Mouse (Mus musculus) ES-Bruce4 (cell line): ENCODE results near the gene Auts2. TPM values are rescaled to one million over a fixed set of nuclear protein-coding genes. Genes with fewer than 3 reads are reported as not detected.

Experiments used
- H3K27ac ChIP-seq: 2 replicates; pipeline ENCODE4 v1.5.1; 2012; ENCODE audit warnings: low read length, inconsistent platforms; ENCODE audit not compliant: insufficient read depth
- H3K27me3 ChIP-seq: 2 replicates; pipeline ENCODE4 v1.6.1; 2012; ENCODE audit warnings: mild to moderate bottlenecking, low read length, inconsistent platforms; ENCODE audit not compliant: control insufficient read depth, poor library complexity, insufficient read depth, severe bottlenecking
- H3K36me3 ChIP-seq: 2 replicates; pipeline ENCODE4 v1.6.1; 2012; ENCODE audit warnings: inconsistent platforms, mild to moderate bottlenecking, low read length, moderate library complexity; ENCODE audit not compliant: control insufficient read depth, poor library complexity, insufficient read depth, severe bottlenecking
- H3K4me1 ChIP-seq: one replicate; pipeline ENCODE4 v1.8.1; 2011; ENCODE audit warnings: low read length; ENCODE audit not compliant: control insufficient read depth, insufficient read depth
- H3K4me3 ChIP-seq: 2 replicates; pipeline ENCODE4 v1.5.1; 2011; ENCODE audit warnings: low read depth, mild to moderate bottlenecking, low read length
- H3K9ac ChIP-seq: 2 replicates; pipeline ENCODE4 v1.6.1; 2012; ENCODE audit warnings: low read depth, mild to moderate bottlenecking, inconsistent platforms; ENCODE audit not compliant: poor library complexity, severe bottlenecking
- H3K9me3 ChIP-seq: replicated peaks from 2 replicates; pipeline ENCODE4 v1.6.1; 2012; ENCODE audit warnings: mild to moderate bottlenecking, low read length, inconsistent platforms; ENCODE audit not compliant: control insufficient read depth, poor library complexity, insufficient read depth, severe bottlenecking
- CTCF ChIP-seq: IDR thresholded peaks from one replicate; pipeline ENCODE4 v1.8.1; 2011; ENCODE audit warnings: low read depth, low read length
- EP300 ChIP-seq: IDR thresholded peaks from 2 replicates; pipeline ENCODE4 v1.6.1; 2011; ENCODE audit warnings: low read depth, low read length; ENCODE audit not compliant: insufficient read depth
- POLR2A ChIP-seq: IDR thresholded peaks from one replicate; pipeline ENCODE4 v1.8.1; 2011; ENCODE audit warnings: low read length; ENCODE audit not compliant: insufficient read depth
- polyA plus RNA-seq: library from polyadenylated mRNA; stranded (reverse); fragments of >200 nt; gene quantifications from 2 replicates; pipeline ENCODE4 v1.2.4, GENCODE M21; 2011; ENCODE audit warnings: low read depth; ENCODE audit not compliant: missing spikeins, insufficient read depth, insufficient read length

Auts2 gene
- polyA plus RNA-seq, 1 experiment: 23.4 TPM

DNA sequence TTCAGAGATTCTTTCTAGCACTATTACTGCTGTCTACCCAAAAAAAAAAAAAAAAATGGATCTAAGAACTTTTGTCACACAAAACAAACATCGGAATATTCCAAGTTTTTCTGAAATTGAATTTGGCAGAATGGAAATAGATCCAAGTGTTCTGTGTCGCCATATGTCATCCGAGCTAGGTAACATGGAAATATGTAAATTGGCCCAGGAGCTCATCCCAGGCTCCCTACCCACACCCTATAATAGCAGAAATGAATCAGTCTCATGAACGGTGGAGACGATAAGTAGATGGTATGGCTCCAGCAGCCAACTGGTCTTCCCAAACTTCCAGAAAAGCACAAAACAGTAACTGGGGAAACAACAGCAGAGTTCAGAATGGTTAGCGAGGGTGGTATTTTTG is 577.6 kb downstream of the Auts2 start:
- no peak overlapping the region for H3K27ac ChIP-seq
- H3K9me3 ChIP-seq: no peaks in the 10 kb centered on the region
- H3K36me3 ChIP-seq: no peaks in the 10 kb centered on the region
- TF ChIP-seq CTCF: no peak
- no peak for TF ChIP-seq EP300
- TF ChIP-seq POLR2A: no peak
- H3K4me3 ChIP-seq: no peak overlapping the region
- no peaks in the 10 kb centered on the region for H3K27me3 ChIP-seq
- H3K9ac ChIP-seq: no peak overlapping the region
- no peaks in the 10 kb centered on the region for H3K4me1 ChIP-seq

DNA sequence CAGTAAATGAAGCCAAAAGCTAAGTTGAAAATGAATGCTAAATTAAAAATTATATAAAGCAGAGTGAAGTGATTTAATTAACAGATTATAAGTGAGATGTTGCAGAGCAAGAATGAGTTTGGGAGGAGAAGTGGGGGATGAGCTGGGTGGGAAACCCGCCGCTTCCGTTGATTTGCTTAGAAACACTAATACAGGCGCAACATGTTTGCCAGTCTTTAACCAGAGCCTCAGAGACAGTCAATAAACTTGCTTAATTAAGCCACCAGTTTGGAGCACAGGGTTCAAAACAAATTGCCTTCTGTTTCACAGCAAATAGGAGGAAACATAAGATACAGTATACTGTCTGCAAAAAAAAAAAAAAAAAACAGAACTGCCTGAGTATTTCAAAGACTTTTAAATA is 579.6 kb downstream of the Auts2 start:
- H3K9me3 ChIP-seq: no peaks in the 10 kb centered on the region
- TF ChIP-seq POLR2A (no peak), CTCF (no peak), EP300 (no peak)
- H3K9ac ChIP-seq: no peak overlapping the region
- no peaks in the 10 kb centered on the region for H3K36me3 ChIP-seq
- no peaks in the 10 kb centered on the region for H3K27me3 ChIP-seq
- no peaks in the 10 kb centered on the region for H3K4me1 ChIP-seq
- H3K4me3 ChIP-seq: no peak overlapping the region
- H3K27ac ChIP-seq: no peak overlapping the region

DNA sequence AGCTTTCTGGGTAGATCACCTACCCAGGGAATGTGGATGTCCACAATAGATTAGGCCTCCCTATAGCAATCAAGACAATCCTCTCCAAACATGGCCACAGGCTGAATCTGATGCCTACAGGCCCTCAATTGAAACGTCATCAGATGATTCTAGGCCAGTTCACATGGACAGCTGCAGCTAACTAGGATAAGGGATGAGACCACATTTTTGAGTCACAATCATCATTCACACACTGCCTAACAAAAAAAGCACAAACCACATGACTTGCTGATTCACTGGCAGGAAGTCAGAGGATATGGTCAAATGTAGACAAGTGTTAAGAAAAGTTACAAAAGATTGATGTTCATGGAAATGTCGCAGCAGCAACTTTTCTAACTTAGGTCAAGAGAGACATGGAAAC is 581.3 kb downstream of the Auts2 start:
- H3K4me1 ChIP-seq: no peaks in the 10 kb centered on the region
- TF ChIP-seq POLR2A (no peak), EP300 (no peak), CTCF (no peak)
- no peaks in the 10 kb centered on the region for H3K27me3 ChIP-seq
- no peak overlapping the region for H3K9ac ChIP-seq
- no peak overlapping the region for H3K27ac ChIP-seq
- H3K4me3 ChIP-seq: no peak overlapping the region
- no peaks in the 10 kb centered on the region for H3K9me3 ChIP-seq
- no peaks in the 10 kb centered on the region for H3K36me3 ChIP-seq

DNA sequence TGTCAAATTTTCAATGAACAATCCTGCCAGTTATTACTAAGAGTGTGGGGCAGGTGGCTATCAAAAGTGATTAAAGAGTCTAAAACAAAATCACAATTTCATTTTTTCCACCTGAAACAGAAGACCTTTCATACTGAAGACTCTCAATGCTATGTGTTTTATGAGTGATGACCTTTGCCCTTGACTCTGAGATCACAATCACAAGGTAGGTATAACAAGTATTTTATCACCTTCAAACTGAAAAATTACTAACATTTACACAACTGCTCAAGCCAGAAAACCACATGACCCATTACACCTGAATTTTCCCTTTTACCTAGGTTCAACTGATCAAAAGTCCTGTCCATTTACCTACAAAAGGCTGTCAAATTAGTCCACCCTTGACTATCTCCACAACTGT is 582.7 kb downstream of the Auts2 start:
- Histone ChIP-seq H3K4me1 (no peaks in the 10 kb centered on the region), H3K4me3 (no peak overlapping the region), H3K9me3 (no peaks in the 10 kb centered on the region), H3K36me3 (no peaks in the 10 kb centered on the region), H3K27ac (no peak overlapping the region), H3K27me3 (no peaks in the 10 kb centered on the region), H3K9ac (no peak overlapping the region)
- TF ChIP-seq CTCF (no peak), POLR2A (no peak), EP300 (no peak)

DNA sequence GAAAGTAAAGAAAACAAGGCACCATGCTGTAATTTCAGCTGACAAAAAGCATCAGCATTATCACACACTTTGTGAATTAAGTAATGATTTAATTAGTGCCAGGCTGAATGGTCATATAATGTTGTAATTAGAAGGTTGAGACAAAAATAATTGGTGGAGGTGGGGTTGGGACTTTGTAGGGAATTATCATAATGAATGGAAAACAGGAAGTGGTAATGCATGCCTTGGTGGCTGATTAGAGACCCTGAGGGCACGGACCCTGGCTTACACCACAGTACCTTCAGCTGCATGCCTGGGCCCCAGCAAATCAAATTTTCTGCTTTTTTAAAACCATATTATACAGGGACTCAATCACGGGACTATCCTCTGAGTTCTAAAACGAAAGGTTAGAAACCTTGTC is 586.1 kb downstream of the Auts2 start:
- TF ChIP-seq POLR2A (no peak), EP300 (no peak), CTCF (no peak)
- no peaks in the 10 kb centered on the region for H3K27me3 ChIP-seq

DNA sequence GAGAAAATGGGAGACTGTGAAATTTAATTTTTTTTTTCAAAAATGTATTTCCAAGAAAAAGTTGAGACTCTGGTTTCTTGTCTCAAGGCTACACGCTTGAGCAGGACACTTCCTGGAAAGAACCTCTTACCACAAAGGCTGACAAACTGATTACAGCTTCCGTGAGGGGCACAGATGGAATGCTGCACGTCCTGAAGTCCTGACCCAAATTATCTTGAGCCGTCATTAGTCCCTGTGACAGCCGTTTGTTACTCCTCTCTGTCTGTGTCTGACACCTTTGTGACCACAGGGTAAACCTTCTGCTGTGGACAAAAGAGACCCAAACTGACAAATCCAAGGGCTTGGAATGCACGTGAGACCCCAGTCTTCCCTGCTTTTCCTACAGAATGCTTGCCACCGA is 587.1 kb downstream of the Auts2 start:
- Histone ChIP-seq H3K27ac (no peak overlapping the region), H3K36me3 (no peaks in the 10 kb centered on the region), H3K9ac (no peak overlapping the region), H3K27me3 (no peaks in the 10 kb centered on the region), H3K4me1 (no peaks in the 10 kb centered on the region), H3K4me3 (no peak overlapping the region), H3K9me3 (no peaks in the 10 kb centered on the region)
- TF ChIP-seq EP300: no peak
- TF ChIP-seq POLR2A: no peak
- TF ChIP-seq CTCF: no peak

More for the DNA sequence above, 586.1 kb downstream of the Auts2 start:
- H3K4me1 ChIP-seq: no peaks in the 10 kb centered on the region
- no peaks in the 10 kb centered on the region for H3K9me3 ChIP-seq
- H3K9ac ChIP-seq: no peak overlapping the region
- no peak overlapping the region for H3K27ac ChIP-seq
- no peaks in the 10 kb centered on the region for H3K36me3 ChIP-seq
- H3K4me3 ChIP-seq: no peak overlapping the region
